ENCODE assay signal across 8 mouse cellular contexts in genomic region chr5:20941205-20941604, GRCm38 (mm10). TPM values are rescaled to one million over a fixed set of nuclear protein-coding genes. Genes with fewer than 3 reads are reported as not detected.
A peak's percentile ranks its signal among the peaks of the same experiment; 100 is the strongest.
DNase-seq lines count a peak whose midpoint lies in the region; ATAC-seq and TF ChIP-seq lines count a peak whose summit lies in the region.

No protein-coding gene starts in this region.

- 14% methylated on average over 5 of the region's 5 CpGs for WGBS in heart, embryonic 13.5 days
- WGBS in lung, embryonic 14.5 days, result 27% methylated on average over 5 of the region's 5 CpGs

- no peak overlapping the region for H3K4me2 ChIP-seq in heart, embryonic 13.5 days
- H3K4me2 ChIP-seq in lung, embryonic 14.5 days, result no peak overlapping the region

- no peak overlapping the region for H3K9ac ChIP-seq in heart, embryonic 13.5 days
- no peak overlapping the region for H3K9ac ChIP-seq in lung, embryonic 14.5 days

- no peak for TF ChIP-seq CTCF in lung, embryonic 14.5 days (IDR thresholded peaks at IDR 0.05; ENCODE audit: low read depth)

- ATAC-seq in heart, embryonic 13.5 days (ENCODE audit: extremely low read depth, insufficient number of reproducible peaks, low FRiP score, low TSS enrichment), result no peak
- peak; percentile 32; the same call in 1 of the 2 replicates for ATAC-seq in lung, embryonic 14.5 days (ENCODE audit: insufficient read depth)

- H3K27me3 ChIP-seq in heart, embryonic 13.5 days (replicated peaks), result no peaks in the 10 kb centered on the region
- no peaks in the 10 kb centered on the region for H3K27me3 ChIP-seq in lung, embryonic 14.5 days (ENCODE audit: insufficient read depth, low read length)

- H3K36me3 ChIP-seq in heart, embryonic 13.5 days, result no peaks in the 10 kb centered on the region
- no peaks in the 10 kb centered on the region for H3K36me3 ChIP-seq in lung, embryonic 14.5 days (ENCODE audit: insufficient read depth)

- H3K27ac ChIP-seq in heart, embryonic 13.5 days (replicated peaks), result peak overlapping the region; percentile 91
- H3K27ac ChIP-seq in lung, embryonic 14.5 days (ENCODE audit: low read depth), result no peak overlapping the region

- no peak overlapping the region for H3K4me3 ChIP-seq in heart, embryonic 13.5 days
- no peak overlapping the region for H3K4me3 ChIP-seq in lung, embryonic 14.5 days (ENCODE audit: low read depth, low read length)

- DNase-seq in layer of hippocampus, adult 9-11 months, result peak; percentile 39
- DNase-seq in layer of hippocampus, postnatal 36 days, result no peak
- DNase-seq in c-Kit-positive CD71-positive TER-119-positive erythroid progenitor cells, embryonic 14.5 days (ENCODE audit: low spot score), result peak; percentile 65
- DNase-seq in lung, embryonic 14.5 days, result peak; percentile 48
- peak; percentile 56 to 58 for DNase-seq in thymus, postnatal 10 days (ENCODE audit: low spot score in 2 of 2)
- DNase-seq in layer of hippocampus, postnatal 14 days (ENCODE audit: low spot score in 2 of 2), result no peak
- DNase-seq in embryo, embryonic 11 days, result no peak

- no peaks in the 10 kb centered on the region for H3K9me3 ChIP-seq in heart, embryonic 13.5 days
- H3K9me3 ChIP-seq in lung, embryonic 14.5 days (ENCODE audit: low read depth, low read length), result no peaks in the 10 kb centered on the region

- peaks cover 66% of the 10 kb centered on the region for H3K4me1 ChIP-seq in heart, embryonic 13.5 days
- H3K4me1 ChIP-seq in lung, embryonic 14.5 days (ENCODE audit: insufficient read depth), result no peaks in the 10 kb centered on the region; the same call in 1 of the 2 replicates

RNA-seq across cellular contexts. Expression of gene Rsbn1l, which starts 15.0 kb away (rescaled TPM):
- total RNA-seq in layer of hippocampus, postnatal 36 days (2021), result 10 to 100 TPM; 19.9 to 21.1 TPM
- 4.3 and 4.5 TPM in 2 replicates for polyA plus RNA-seq in heart, embryonic 13.5 days (2015; fragmentation: Nextera tagmentation; extraction: Ambion mirVana)
- 6.8 and 9.0 TPM in 2 replicates for polyA plus RNA-seq in lung, embryonic 14.5 days (2014; fragmentation: Nextera tagmentation; extraction: Ambion mirVana)
- 10 to 100 TPM; 13.9 to 15.5 TPM for total RNA-seq in layer of hippocampus, postnatal 14 days (2021)

RNA-seq across cellular contexts. Expression of gene Tmem60, which starts 59.2 kb away (rescaled TPM):
- 10 to 100 TPM; 21.9 to 23.3 TPM for total RNA-seq in layer of hippocampus, postnatal 36 days (2021)
- polyA plus RNA-seq in heart, embryonic 13.5 days (2015; fragmentation: Nextera tagmentation; extraction: Ambion mirVana), result 44.0 and 53.4 TPM in 2 replicates
- 43.9 and 45.2 TPM in 2 replicates for polyA plus RNA-seq in lung, embryonic 14.5 days (2014; fragmentation: Nextera tagmentation; extraction: Ambion mirVana)
- 10 to 100 TPM; 21.1 to 24.0 TPM for total RNA-seq in layer of hippocampus, postnatal 14 days (2021)

RNA-seq across cellular contexts. Expression of gene Phtf2, which starts 59.3 kb away (rescaled TPM):
- 10 to 100 TPM; 10.8 to 12.1 TPM for total RNA-seq in layer of hippocampus, postnatal 36 days (2021)
- polyA plus RNA-seq in heart, embryonic 13.5 days (2015; fragmentation: Nextera tagmentation; extraction: Ambion mirVana), result 29.1 and 34.7 TPM in 2 replicates
- polyA plus RNA-seq in lung, embryonic 14.5 days (2014; fragmentation: Nextera tagmentation; extraction: Ambion mirVana), result 11.2 and 12.4 TPM in 2 replicates
- total RNA-seq in layer of hippocampus, postnatal 14 days (2021), result 10 to 100 TPM; 15.6 to 16.6 TPM

Comparison
In these comparisons a context has a peak if more than half of its experiments do, and no peak if none do; other contexts are left out.
1. DNase-seq: peak in layer of hippocampus, adult 9-11 months (single experiment), c-Kit-positive CD71-positive TER-119-positive erythroid progenitor cells, embryonic 14.5 days (single experiment), lung, embryonic 14.5 days (single experiment) and thymus, postnatal 10 days (2 of 2); none in layer of hippocampus, postnatal 36 days (0 of 2), layer of hippocampus, postnatal 14 days (0 of 2) and embryo, embryonic 11 days (single experiment).